Mouse (Mus musculus) NIH3T3 (cell line): ENCODE data around the gene Dmrt2.

Experiments
- DNase-seq: peaks from one replicate; pipeline ENCODE4 v3.0.0-alpha.2; 2012; ENCODE audit warnings: low read depth

Dmrt2 gene

DNA sequence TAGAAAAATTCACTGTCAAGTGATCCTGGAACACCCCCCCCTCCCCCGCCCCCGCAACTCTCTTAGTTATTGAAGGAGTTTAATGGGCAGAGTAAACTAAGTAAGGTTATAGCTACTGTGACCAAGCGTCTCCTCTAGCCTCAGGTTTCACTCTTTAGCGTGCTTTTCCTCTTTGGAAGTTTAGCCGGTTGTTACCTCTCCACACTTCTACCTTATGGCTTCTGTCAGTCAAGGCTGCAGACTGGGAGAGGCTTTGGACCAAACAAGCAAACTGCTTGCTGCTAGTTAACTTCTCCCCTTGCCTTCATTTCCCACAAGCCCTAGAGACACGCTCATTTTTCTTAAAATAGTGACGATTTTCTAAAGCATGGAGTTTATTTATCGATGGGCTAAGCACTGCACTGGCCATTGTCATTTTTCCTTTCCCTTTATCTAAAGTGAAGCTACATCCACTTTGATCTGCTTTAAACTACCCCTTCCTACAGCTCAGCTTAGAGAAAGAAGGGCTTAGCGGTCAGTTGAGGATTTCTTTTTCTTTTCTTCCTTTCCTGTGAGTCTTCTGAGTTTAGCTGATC is 3.7 kb downstream of the Dmrt2 start:
- no peak for DNase-seq

DNA sequence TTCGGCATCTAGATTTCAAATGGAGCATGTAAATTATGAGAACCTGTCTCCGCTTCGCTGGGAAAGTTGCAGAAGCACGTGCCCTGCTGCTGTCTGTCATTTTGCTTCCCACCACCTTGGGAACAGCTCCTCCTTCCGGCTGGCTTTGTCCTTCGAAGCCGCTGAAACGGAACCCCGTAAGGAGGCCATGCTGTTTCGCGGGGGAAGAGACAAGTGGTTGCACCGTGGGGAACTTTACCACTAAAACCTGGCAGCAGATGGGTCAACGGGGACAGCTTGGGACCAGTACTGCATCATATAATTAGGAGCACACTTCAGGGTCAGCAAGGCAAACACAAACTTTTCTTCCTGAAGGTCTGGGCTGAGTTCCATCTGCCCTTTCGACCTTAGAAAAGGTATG is 26.6 kb downstream of the Dmrt2 start:
- no peak for DNase-seq

DNA sequence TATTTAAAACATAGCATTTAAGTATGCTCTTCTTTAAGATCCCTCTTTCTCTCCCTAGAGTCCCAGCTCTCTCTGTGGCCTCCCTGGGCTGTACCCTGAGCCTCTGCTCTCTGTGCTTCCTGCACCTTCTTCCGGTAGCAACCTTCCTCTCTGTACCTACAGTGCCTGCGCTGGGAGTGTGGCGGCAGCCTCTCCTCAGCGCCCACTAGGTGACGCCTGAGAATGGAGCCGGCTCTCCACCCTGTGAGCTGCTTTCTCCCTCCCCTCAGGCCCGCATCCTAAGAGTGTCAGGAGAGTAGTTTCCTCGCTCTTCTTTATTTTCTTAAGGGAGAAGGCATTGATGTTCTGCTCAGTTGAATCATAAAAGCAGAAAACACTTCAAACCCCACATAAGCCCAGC is 41.2 kb downstream of the Dmrt2 start:
- peak; percentile 4 for DNase-seq

DNA sequence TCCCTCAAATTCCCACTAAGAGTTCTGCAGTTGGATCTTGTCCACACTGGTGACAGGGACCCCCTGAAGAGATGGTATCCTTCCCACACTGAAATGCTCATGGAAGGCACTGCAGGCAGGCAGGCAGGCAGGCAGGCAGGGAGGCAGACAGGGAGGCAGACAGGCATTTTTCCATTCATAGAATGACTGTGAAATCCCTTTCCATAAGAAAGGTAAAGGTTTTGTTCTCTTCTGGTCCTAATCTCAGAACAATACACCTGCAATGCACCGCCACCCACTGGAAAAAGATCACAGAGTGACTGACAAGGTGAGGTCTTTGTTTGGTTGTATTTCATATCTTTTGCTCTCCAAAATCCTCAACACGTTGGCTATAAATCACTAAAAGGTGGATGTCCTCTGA is 42.7 kb downstream of the Dmrt2 start:
- no peak for DNase-seq

DNA sequence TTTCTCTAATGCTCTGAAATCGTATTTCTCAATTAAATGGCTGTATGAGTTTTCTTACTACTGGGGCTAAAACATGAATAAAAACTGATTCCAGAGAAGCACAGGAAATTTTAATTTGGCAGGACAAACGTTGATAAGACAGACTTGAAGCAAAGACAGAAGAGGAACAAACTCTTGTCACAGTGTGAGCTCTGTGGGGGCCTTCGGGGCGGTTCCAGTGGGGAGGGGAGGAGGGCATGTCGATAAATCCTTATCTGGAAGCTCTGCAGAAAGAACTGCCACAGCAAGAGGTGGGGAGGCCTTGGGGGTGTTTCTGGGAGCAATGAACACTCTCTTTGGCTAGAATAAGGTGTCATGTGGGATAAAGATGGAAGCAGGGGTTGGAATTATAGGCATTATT is 50.4 kb downstream of the Dmrt2 start:
- no peak for DNase-seq
